In genomic region chr13:81760379-81760778, GRCm38 (mm10) we compare ENCODE assay signal across 8 mouse cellular contexts. TPM values are rescaled to one million over a fixed set of nuclear protein-coding genes. Genes with fewer than 3 reads are reported as not detected.
DNase-seq lines count a peak whose midpoint lies in the region; ATAC-seq and TF ChIP-seq lines count a peak whose summit lies in the region.
"Had no signal": no experiment of that assay in that cellular context is flagged by ENCODE, and none has a peak within 500 bp of the region (broad histone marks: within the 10 kb centered on the region; RNA-seq: fewer than 3 reads in every experiment).

No protein-coding gene starts in this region.

- peak; percentile 78 for TF ChIP-seq CTCF in midbrain, postnatal 0 days (IDR thresholded peaks at IDR 0.05)

- no peak overlapping the region for H3K4me2 ChIP-seq in limb, embryonic 11.5 days (ENCODE audit: low read depth, severe bottlenecking)
- no peak overlapping the region for H3K4me2 ChIP-seq in midbrain, postnatal 0 days (ENCODE audit: low read depth, low read length, poor library complexity, severe bottlenecking)

- ATAC-seq in limb, embryonic 11.5 days (ENCODE audit: insufficient number of reproducible peaks, low FRiP score, low TSS enrichment, low read depth), result no peak
- ATAC-seq in midbrain, postnatal 0 days (ENCODE audit: low FRiP score), result no peak

- H3K27me3 ChIP-seq in limb, embryonic 11.5 days (ENCODE audit: control insufficient read depth, insufficient read depth, low read length), result no peaks in the 10 kb centered on the region
- no peaks in the 10 kb centered on the region for H3K27me3 ChIP-seq in limb, embryonic 10.5 days (ENCODE audit: low read depth, poor library complexity, severe bottlenecking)
- no peaks in the 10 kb centered on the region for H3K27me3 ChIP-seq in midbrain, postnatal 0 days (ENCODE audit: insufficient read depth, low read length)

- no peak overlapping the region for H3K4me3 ChIP-seq in limb, embryonic 11.5 days (ENCODE audit: low read depth, low read length)
- H3K4me3 ChIP-seq in limb, embryonic 10.5 days, result no peak overlapping the region
- no peak overlapping the region for H3K4me3 ChIP-seq in midbrain, postnatal 0 days (ENCODE audit: low read depth, low read length)
- H3K4me3 ChIP-seq: erythroblast, embryonic 14.5 days had no signal

- no peaks in the 10 kb centered on the region for H3K36me3 ChIP-seq in limb, embryonic 11.5 days (ENCODE audit: control insufficient read depth, insufficient read depth, low read length)
- no peaks in the 10 kb centered on the region for H3K36me3 ChIP-seq in limb, embryonic 10.5 days
- H3K36me3 ChIP-seq in midbrain, postnatal 0 days (ENCODE audit: insufficient read depth, low read length), result no peaks in the 10 kb centered on the region

- H3K4me1 ChIP-seq in limb, embryonic 11.5 days (ENCODE audit: control insufficient read depth, insufficient read depth, low read length), result no peaks in the 10 kb centered on the region
- peaks cover 4% of the 10 kb centered on the region; the same call in 1 of the 2 replicates for H3K4me1 ChIP-seq in limb, embryonic 10.5 days
- H3K4me1 ChIP-seq in midbrain, postnatal 0 days (ENCODE audit: insufficient read depth, low read length), result no peaks in the 10 kb centered on the region

- H3K27ac ChIP-seq in limb, embryonic 11.5 days (replicated peaks; ENCODE audit: low read depth, low read length), result no peak overlapping the region
- no peak overlapping the region for H3K27ac ChIP-seq in limb, embryonic 10.5 days
- H3K27ac ChIP-seq in midbrain, postnatal 0 days (ENCODE audit: low read depth, low read length), result no peak overlapping the region

- no peaks in the 10 kb centered on the region for H3K9me3 ChIP-seq in limb, embryonic 11.5 days (ENCODE audit: control insufficient read depth, low read length)
- no peaks in the 10 kb centered on the region for H3K9me3 ChIP-seq in limb, embryonic 10.5 days (replicated peaks)
- no peaks in the 10 kb centered on the region for H3K9me3 ChIP-seq in midbrain, postnatal 0 days (ENCODE audit: low read length)

- 39% methylated on average over 3 of the region's 3 CpGs for WGBS in limb, embryonic 11.5 days
- WGBS in limb, embryonic 10.5 days, result 27% methylated on average over 3 of the region's 3 CpGs
- WGBS in midbrain, postnatal 0 days, result 40% methylated on average over 3 of the region's 3 CpGs

- H3K9ac ChIP-seq in limb, embryonic 11.5 days (ENCODE audit: low read length), result no peak overlapping the region
- no peak overlapping the region for H3K9ac ChIP-seq in midbrain, postnatal 0 days (replicated peaks; ENCODE audit: low read length, poor library complexity, severe bottlenecking)

- DNase-seq in limb, embryonic 11.5 days (ENCODE audit: low spot score), result peak; percentile 65
- no peak for DNase-seq in limb, embryonic 10.5 days (ENCODE audit: low spot score)
- DNase-seq in MN1 (ENCODE audit: low spot score), result peak; percentile 71
- DNase-seq in cerebellum, adult 8-10 months, result peak; percentile 29
- peak; percentile 56 for DNase-seq in heart, postnatal 4 days
- peak; percentile 28 to 37 for DNase-seq in layer of hippocampus, postnatal 14 days (ENCODE audit: low spot score in 2 of 2)
- peak; percentile 68 for DNase-seq in midbrain, postnatal 0 days (ENCODE audit: low spot score)

RNA-seq across cellular contexts. Expression of gene Cetn3, which starts 22.5 kb away (rescaled TPM):
- polyA plus RNA-seq in limb, embryonic 11.5 days (2014; fragmentation: Nextera tagmentation; extraction: Ambion mirVana), result 241 and 257 TPM in 2 replicates
- 169 and 192 TPM in 2 replicates for polyA plus RNA-seq in limb, embryonic 10.5 days (2016; fragmentation: Nextera tagmentation; extraction: Ambion mirVana)
- total RNA-seq in heart, postnatal 4 days (2021), result 100 to 1,000 TPM; 119 to 127 TPM
- 100 to 1,000 TPM; 116 to 124 TPM for total RNA-seq in layer of hippocampus, postnatal 14 days (2021)
- 58.3 and 92.6 TPM in 2 replicates for total RNA-seq in midbrain, postnatal 0 days (2014; rRNA removed)
- polyA plus RNA-seq in midbrain, postnatal 0 days (2015; fragmentation: Nextera tagmentation; extraction: Ambion mirVana), result 322 and 326 TPM in 2 replicates

RNA-seq across cellular contexts. Expression of gene Mblac2, which starts 49.2 kb away (rescaled TPM):
- 3.4 and 4.7 TPM in 2 replicates for polyA plus RNA-seq in limb, embryonic 11.5 days (2014; fragmentation: Nextera tagmentation; extraction: Ambion mirVana)
- polyA plus RNA-seq in limb, embryonic 10.5 days (2016; fragmentation: Nextera tagmentation; extraction: Ambion mirVana), result 3.4 and 4.4 TPM in 2 replicates
- total RNA-seq in heart, postnatal 4 days (2021), result 1 to 10 TPM; 2.4 to 3.0 TPM
- total RNA-seq in layer of hippocampus, postnatal 14 days (2021), result 10 to 100 TPM; 28.4 to 29.2 TPM
- 35.1 and 36.0 TPM in 2 replicates for total RNA-seq in midbrain, postnatal 0 days (2014; rRNA removed)
- 63.9 and 67.0 TPM in 2 replicates for polyA plus RNA-seq in midbrain, postnatal 0 days (2015; fragmentation: Nextera tagmentation; extraction: Ambion mirVana)
- polyA plus RNA-seq: erythroblast, embryonic 14.5 days had no signal

RNA-seq across cellular contexts. Expression of gene Polr3g, which starts 49.6 kb away (rescaled TPM):
- polyA plus RNA-seq in limb, embryonic 11.5 days (2014; fragmentation: Nextera tagmentation; extraction: Ambion mirVana), result 16.1 and 16.5 TPM in 2 replicates
- polyA plus RNA-seq in limb, embryonic 10.5 days (2016; fragmentation: Nextera tagmentation; extraction: Ambion mirVana), result 20.0 and 21.3 TPM in 2 replicates
- total RNA-seq in heart, postnatal 4 days (2021), result 1 to 10 TPM; 3.4 to 4.4 TPM
- total RNA-seq in layer of hippocampus, postnatal 14 days (2021), result 1 to 10 TPM; 3.6 to 4.7 TPM
- 3.0 and 9.6 TPM in 2 replicates for total RNA-seq in midbrain, postnatal 0 days (2014; rRNA removed)
- 3.2 and 3.9 TPM in 2 replicates for polyA plus RNA-seq in midbrain, postnatal 0 days (2015; fragmentation: Nextera tagmentation; extraction: Ambion mirVana)
